Mouse (Mus musculus) heart, postnatal 0 days (tissue): ENCODE measurements around the gene Kif26b. TPM values are rescaled to one million over a fixed set of nuclear protein-coding genes. Genes with fewer than 3 reads are reported as not detected.

Experiments
- ATAC-seq: fragments of 200-750 bp; cut with Nextera tagmentation; 2 replicates; pipeline ENCODE4 v1.8.0; 2017; ENCODE audit warnings: low read depth, moderate number of reproducible peaks, moderate library complexity; ENCODE audit not compliant: insufficient read depth
- DNase-seq: peaks from one replicate; pipeline ENCODE4 v3.0.0-alpha.2; 2016; ENCODE audit warnings: low spot score
- H3K27ac ChIP-seq: fragments of 300-500 bp; sonication (generic); 2 replicates; pipeline ENCODE4 v1.5.1; 2014; ENCODE audit warnings: low read depth, mild to moderate bottlenecking
- H3K27me3 ChIP-seq: fragments of 300-500 bp; sonication (generic); 2 replicates; pipeline ENCODE4 v1.6.1; 2014; ENCODE audit warnings: low read length, mixed read lengths; ENCODE audit not compliant: control insufficient read depth, insufficient read depth
- H3K36me3 ChIP-seq: fragments of 300-500 bp; sonication (generic); replicated peaks from 2 replicates; pipeline ENCODE4 v1.6.1; 2014; ENCODE audit warnings: low read length, mixed read lengths; ENCODE audit not compliant: control insufficient read depth, insufficient read depth
- H3K4me1 ChIP-seq: fragments of 300-500 bp; sonication (generic); 2 replicates; pipeline ENCODE4 v1.6.1; 2014; ENCODE audit warnings: antibody characterized with exemption; ENCODE audit not compliant: control insufficient read depth, insufficient read depth
- H3K4me2 ChIP-seq: fragments of 300-500 bp; sonication (generic); 2 replicates; pipeline ENCODE4 v1.6.1; 2014; ENCODE audit warnings: low read depth, mild to moderate bottlenecking, low read length, moderate library complexity
- H3K4me3 ChIP-seq: fragments of 300-500 bp; sonication (generic); 2 replicates; pipeline ENCODE4 v1.5.1; 2014; ENCODE audit warnings: low read depth, low read length
- H3K9ac ChIP-seq: fragments of 300-500 bp; sonication (generic); replicated peaks from 2 replicates; pipeline ENCODE4 v1.6.1; 2014; ENCODE audit warnings: low read depth, low read length, mixed read lengths
- H3K9me3 ChIP-seq: fragments of 300-500 bp; sonication (generic); replicated peaks from 2 replicates; pipeline ENCODE4 v1.6.1; 2016; ENCODE audit warnings: low read length; ENCODE audit not compliant: control insufficient read depth
- CTCF ChIP-seq: IDR thresholded peaks from 2 replicates; pipeline ENCODE4 v1.5.1; 2016; ENCODE audit warnings: antibody characterized with exemption, control low read depth, low read depth
- EP300 ChIP-seq: IDR thresholded peaks from 2 replicates; pipeline ENCODE4 v1.6.1; 2016; ENCODE audit warnings: antibody characterized with exemption, low read depth
- WGBS: fragments of 180-500 bp; shearing (Covaris S2); extraction: QIAGEN DNeasy Blood & Tissue Kit; methylation state at CpG from one replicate; pipeline ENCODE4 v1.1.7; 2014; 5-methylcytosine and 5-hydroxymethylcytosine counted together
- polyA plus RNA-seq: library from polyadenylated mRNA; unstranded; fragments of >200 nt; fragmentation: Nextera tagmentation; extraction: Ambion mirVana; gene quantifications from 2 replicates; pipeline ENCODE4 v1.2.1, GENCODE M21; 2015
- total RNA-seq: library from RNA; depleted of rRNA; stranded (reverse); fragments of >200 nt; gene quantifications from 2 replicates; pipeline ENCODE4 v1.2.3, GENCODE M21; 2014; ENCODE audit warnings: low replicate concordance

Kif26b gene
- total and polyA plus RNA-seq, 2 experiments from 2014 or later = 1.8 to 19.8 TPM

- H3K4me2 ChIP-seq = no peak overlapping the region
- H3K9me3 ChIP-seq = 0 out of 2 replicates have a peak, but pooled peaks cover under 1% of the 10 kb centered on the region
- ATAC-seq (no peak), DNase-seq (no peak)
- H3K36me3 ChIP-seq = no peaks in the 10 kb centered on the region
- H3K27me3 ChIP-seq = no peaks in the 10 kb centered on the region
- no peak overlapping the region for H3K27ac ChIP-seq
- 93% methylated on average over 5 of the region's 5 CpGs for WGBS
- peaks cover 29% of the 10 kb centered on the region for H3K4me1 ChIP-seq
- no peak overlapping the region for H3K4me3 ChIP-seq
- no peak for TF ChIP-seq CTCF
- H3K9ac ChIP-seq = no peak overlapping the region
Observed at GRCm38 (mm10) chr1:178714209-178714608, 185.3 kb downstream of the Kif26b start.

- 0 out of 2 replicates have a peak overlapping the region, but pooled peaks have one; percentile 12 for H3K4me2 ChIP-seq
- no peaks in the 10 kb centered on the region for H3K36me3 ChIP-seq
- H3K9me3 ChIP-seq = peaks cover 4% of the 10 kb centered on the region; the same call in 1 of the 2 replicates
- WGBS = 31% methylated on average over 2 of the region's 2 CpGs
- TF ChIP-seq EP300 (peak; percentile 33), CTCF (no peak)
- H3K4me1 ChIP-seq = peaks cover 29% of the 10 kb centered on the region
- H3K9ac ChIP-seq = peak overlapping the region; percentile 22; the same call in 1 of the 2 replicates
- peak; percentile 86 for ATAC-seq
- H3K27ac ChIP-seq = peak overlapping the region; percentile 86
- H3K4me3 ChIP-seq = no peak overlapping the region
- peak; percentile 70 for DNase-seq
- H3K27me3 ChIP-seq = no peaks in the 10 kb centered on the region
Observed at GRCm38 (mm10) chr1:178716411-178716810, 187.5 kb downstream of the Kif26b start.

GRCm38 (mm10) chr1:178720821-178721220, 191.9 kb downstream of the Kif26b start:
- 70% methylated on average over 2 of the region's 2 CpGs for WGBS
- H3K9ac ChIP-seq = no peak overlapping the region
- H3K4me2 ChIP-seq = no peak overlapping the region
- H3K4me1 ChIP-seq = peaks cover 15% of the 10 kb centered on the region; the same call in 1 of the 2 replicates
- no peaks in the 10 kb centered on the region for H3K36me3 ChIP-seq
- H3K9me3 ChIP-seq = peaks cover 4% of the 10 kb centered on the region; the same call in 1 of the 2 replicates
- H3K27ac ChIP-seq = no peak overlapping the region
- ATAC-seq (no peak), DNase-seq (no peak)
- H3K27me3 ChIP-seq = no peaks in the 10 kb centered on the region
- H3K4me3 ChIP-seq = no peak overlapping the region
- TF ChIP-seq EP300 (no peak), CTCF (no peak)

GRCm38 (mm10) chr1:178722793-178723192, 193.9 kb downstream of the Kif26b start:
- H3K4me3 ChIP-seq = no peak overlapping the region
- no peak overlapping the region for H3K9ac ChIP-seq
- TF ChIP-seq EP300 (no peak), CTCF (no peak)
- no peaks in the 10 kb centered on the region for H3K27me3 ChIP-seq
- ATAC-seq = no peak
- H3K36me3 ChIP-seq = no peaks in the 10 kb centered on the region
- DNase-seq = peak; percentile 14
- H3K27ac ChIP-seq = no peak overlapping the region
- H3K9me3 ChIP-seq = peaks cover 4% of the 10 kb centered on the region; the same call in 1 of the 2 replicates
- WGBS = 55% methylated on average over 4 of the region's 4 CpGs
- no peak overlapping the region for H3K4me2 ChIP-seq
- H3K4me1 ChIP-seq = no peaks in the 10 kb centered on the region

GRCm38 (mm10) chr1:178725536-178725935, 196.6 kb downstream of the Kif26b start:
- Histone ChIP-seq H3K4me2 (no peak overlapping the region), H3K4me3 (no peak overlapping the region), H3K27me3 (no peaks in the 10 kb centered on the region), H3K9ac (no peak overlapping the region), H3K9me3 (no peaks in the 10 kb centered on the region), H3K4me1 (no peaks in the 10 kb centered on the region), H3K36me3 (no peaks in the 10 kb centered on the region), H3K27ac (no peak overlapping the region)
- ATAC-seq (no peak), DNase-seq (no peak)
- no peak for TF ChIP-seq CTCF
- TF ChIP-seq EP300 = no peak
- WGBS = 40% methylated on average over 3 of the region's 3 CpGs

- H3K27me3 ChIP-seq = no peaks in the 10 kb centered on the region
- H3K9me3 ChIP-seq = no peaks in the 10 kb centered on the region
- no peaks in the 10 kb centered on the region for H3K4me1 ChIP-seq
- no peak for DNase-seq
- H3K36me3 ChIP-seq = no peaks in the 10 kb centered on the region
- TF ChIP-seq CTCF = no peak
- TF ChIP-seq EP300 = no peak
- no peak overlapping the region for H3K4me2 ChIP-seq
- H3K4me3 ChIP-seq = no peak overlapping the region
- WGBS = 93% methylated on average over 6 of the region's 6 CpGs
- ATAC-seq = no peak
- no peak overlapping the region for H3K9ac ChIP-seq
- no peak overlapping the region for H3K27ac ChIP-seq
Observed at GRCm38 (mm10) chr1:178728256-178728655, 199.3 kb downstream of the Kif26b start.
